10 mouse cellular contexts compared by ENCODE assay signal in genomic region chr1:170894603-170895602, GRCm38 (mm10). TPM values are rescaled to one million over a fixed set of nuclear protein-coding genes. Genes with fewer than 3 reads are reported as not detected.
DNase-seq lines count a peak whose midpoint lies in the region; ATAC-seq and TF ChIP-seq lines count a peak whose summit lies in the region.
"Had no signal": no experiment of that assay in that cellular context is flagged by ENCODE, and none has a peak within 500 bp of the region (broad histone marks: within the 10 kb centered on the region; RNA-seq: fewer than 3 reads in every experiment).

No protein-coding gene starts in this region.

- no peak overlapping the region for H3K27ac ChIP-seq in lung, embryonic 14.5 days (ENCODE audit: low read depth)

- no peaks in the 10 kb centered on the region for H3K4me1 ChIP-seq in lung, embryonic 14.5 days (ENCODE audit: insufficient read depth)

- H3K4me3 ChIP-seq in lung, embryonic 14.5 days (ENCODE audit: low read depth, low read length): no peak overlapping the region

- WGBS in lung, embryonic 14.5 days: 59% methylated on average over 9 of the region's 9 CpGs

- no peak overlapping the region for H3K9ac ChIP-seq in lung, embryonic 14.5 days

- no peak for DNase-seq in frontal cortex, postnatal 25 days (ENCODE audit: low spot score in 2 of 2)
- peak; percentile 88 for DNase-seq in lung, embryonic 14.5 days
- no peak for DNase-seq in lung, adult 18-20 months
- DNase-seq in embryo, embryonic 10.5 days (ENCODE audit: low spot score): peak; percentile 77
- no peak for DNase-seq in frontal cortex, postnatal 10 days (ENCODE audit: low spot score in 2 of 2)
- no peak for DNase-seq in urinary bladder, adult 18-20 months (ENCODE audit: low spot score in 2 of 2)

- TF ChIP-seq CTCF in lung, embryonic 14.5 days (IDR thresholded peaks at IDR 0.05; ENCODE audit: low read depth): peak; percentile 59

- peaks cover 12% of the 10 kb centered on the region; the same call in 1 of the 2 replicates for H3K27me3 ChIP-seq in lung, embryonic 14.5 days (ENCODE audit: insufficient read depth, low read length)

- H3K4me2 ChIP-seq in lung, embryonic 14.5 days: no peak overlapping the region

- no peaks in the 10 kb centered on the region for H3K9me3 ChIP-seq in lung, embryonic 14.5 days (ENCODE audit: low read depth, low read length)

- ATAC-seq in frontal cortex, adult (ENCODE audit: low TSS enrichment): peak; percentile 79
- ATAC-seq in lung, embryonic 14.5 days (ENCODE audit: insufficient read depth): no peak
- peak; percentile 66; the same call in 1 of the 2 replicates for ATAC-seq in neutrophil, adult 5-6 weeks (ENCODE audit: extremely low read depth, insufficient number of reproducible peaks, low FRiP score, poor library complexity, severe bottlenecking)

- no peaks in the 10 kb centered on the region for H3K36me3 ChIP-seq in lung, embryonic 14.5 days (ENCODE audit: insufficient read depth)

RNA-seq across cellular contexts. Expression of gene Dusp12, which starts 9.6 kb away (rescaled TPM):
- 36.7 and 39.9 TPM in 2 replicates for polyA plus RNA-seq in lung, embryonic 14.5 days (2014; fragmentation: Nextera tagmentation; extraction: Ambion mirVana)
- 6.9 and 8.8 TPM in 2 replicates for total RNA-seq in neutrophil, adult 5-6 weeks (2017)

RNA-seq across cellular contexts. Expression of gene Gm26620, which starts 10.0 kb away (rescaled TPM):
- polyA plus RNA-seq in lung, embryonic 14.5 days (2014; fragmentation: Nextera tagmentation; extraction: Ambion mirVana): 0.66 TPM in 1 of 2 replicates, not detected in the other
- total RNA-seq in neutrophil, adult 5-6 weeks (2017): 0.58 TPM in 1 of 2 replicates, not detected in the other

RNA-seq across cellular contexts. Expression of gene Fcrlb, which starts 17.8 kb away (rescaled TPM):
- not detected in 2 replicates for polyA plus RNA-seq in lung, embryonic 14.5 days (2014; fragmentation: Nextera tagmentation; extraction: Ambion mirVana)
- total RNA-seq in neutrophil, adult 5-6 weeks (2017): 0.98 and 1.4 TPM in 2 replicates
- polyA plus RNA-seq: intestine, embryonic 14.5 days had no signal

RNA-seq across cellular contexts. Expression of gene Atf6, which starts 27.3 kb away (rescaled TPM):
- polyA plus RNA-seq in lung, embryonic 14.5 days (2014; fragmentation: Nextera tagmentation; extraction: Ambion mirVana): 9.9 and 11.2 TPM in 2 replicates
- 46.3 and 47.7 TPM in 2 replicates for total RNA-seq in neutrophil, adult 5-6 weeks (2017)

RNA-seq across cellular contexts. Expression of gene Fcrla, which starts 32.5 kb away (rescaled TPM):
- not detected in 2 replicates for polyA plus RNA-seq in lung, embryonic 14.5 days (2014; fragmentation: Nextera tagmentation; extraction: Ambion mirVana)
- 255 and 258 TPM in 2 replicates for total RNA-seq in neutrophil, adult 5-6 weeks (2017)
- polyA plus RNA-seq: intestine, embryonic 14.5 days; neural tube, embryonic 11.5 days had no signal

Comparison
In these comparisons a context has a peak if more than half of its experiments do, and no peak if none do; other contexts are left out.
1. DNase-seq: peak in lung, embryonic 14.5 days (single experiment) and embryo, embryonic 10.5 days (single experiment); none in frontal cortex, postnatal 25 days (0 of 2), lung, adult 18-20 months (0 of 2), frontal cortex, postnatal 10 days (0 of 2) and urinary bladder, adult 18-20 months (0 of 2).